Mouse (Mus musculus): ENCODE data around the gene Slc25a28. TPM values are rescaled to one million over a fixed set of nuclear protein-coding genes. Genes with fewer than 3 reads are reported as not detected.

Gene Slc25a28
- polyA plus RNA-seq, 1 experiment = 88.7 TPM

GRCm38 (mm10) chr19:43669136-43669759, 5.4 kb downstream of the Slc25a28 start:
- Histone ChIP-seq H3K4me3 (ENCODE audit: control insufficient read depth, insufficient read depth, low read length) (no peak overlapping the region), H3K4me1 (replicated peaks; ENCODE audit: control insufficient read depth, insufficient read depth, low read length) (peaks cover 4% of the 10 kb centered on the region), H3K36me3 (ENCODE audit: control insufficient read depth, insufficient read depth, low read length) (0 out of 2 replicates have a peak, but pooled peaks cover 2% of the 10 kb centered on the region), H3K27ac (ENCODE audit: control insufficient read depth, insufficient read depth, low read length) (no peak overlapping the region), H3K27me3 (ENCODE audit: control insufficient read depth, insufficient read depth, low read length) (no peaks in the 10 kb centered on the region)
- no peak for TF ChIP-seq POLR2A (IDR thresholded peaks at IDR 0.05; ENCODE audit: control insufficient read depth, extremely low read depth, insufficient read depth, low read length, poor library complexity)
- no peak for TF ChIP-seq CTCF (IDR thresholded peaks at IDR 0.05; ENCODE audit: borderline replicate concordance, control insufficient read depth, extremely low read depth, insufficient read depth, low read length, poor library complexity)
- WGBS = 95% methylated on average over 8 of the region's 8 CpGs
- no peak for DNase-seq

- peak; percentile 39 for DNase-seq
- peaks cover 13% of the 10 kb centered on the region for H3K36me3 ChIP-seq (ENCODE audit: control insufficient read depth, insufficient read depth, low read length)
- no peak for TF ChIP-seq CTCF (IDR thresholded peaks at IDR 0.05; ENCODE audit: borderline replicate concordance, control insufficient read depth, extremely low read depth, insufficient read depth, low read length, poor library complexity)
- no peak for TF ChIP-seq POLR2A (IDR thresholded peaks at IDR 0.05; ENCODE audit: control insufficient read depth, extremely low read depth, insufficient read depth, low read length, poor library complexity)
- H3K27ac ChIP-seq (ENCODE audit: control insufficient read depth, insufficient read depth, low read length) = no peak overlapping the region
- 61% methylated on average over 4 of the region's 4 CpGs for WGBS
- no peak overlapping the region for H3K4me3 ChIP-seq (ENCODE audit: control insufficient read depth, insufficient read depth, low read length)
- H3K4me1 ChIP-seq (replicated peaks; ENCODE audit: control insufficient read depth, insufficient read depth, low read length) = no peaks in the 10 kb centered on the region
- no peaks in the 10 kb centered on the region for H3K27me3 ChIP-seq (ENCODE audit: control insufficient read depth, insufficient read depth, low read length)
These were observed 7.3 kb downstream of the Slc25a28 start for GRCm38 (mm10) chr19:43667430-43667809.

GRCm38 (mm10) chr19:43666661-43667429, 7.8 kb downstream of the Slc25a28 start:
- H3K4me1 ChIP-seq (replicated peaks; ENCODE audit: control insufficient read depth, insufficient read depth, low read length) = no peaks in the 10 kb centered on the region
- H3K27ac ChIP-seq (ENCODE audit: control insufficient read depth, insufficient read depth, low read length) = no peak overlapping the region
- DNase-seq = no peak
- WGBS = 96% methylated on average over 22 of the region's 22 CpGs
- H3K36me3 ChIP-seq (ENCODE audit: control insufficient read depth, insufficient read depth, low read length) = peaks cover 13% of the 10 kb centered on the region
- no peaks in the 10 kb centered on the region for H3K27me3 ChIP-seq (ENCODE audit: control insufficient read depth, insufficient read depth, low read length)
- H3K4me3 ChIP-seq (ENCODE audit: control insufficient read depth, insufficient read depth, low read length) = no peak overlapping the region
- TF ChIP-seq POLR2A (IDR thresholded peaks at IDR 0.05; ENCODE audit: control insufficient read depth, extremely low read depth, insufficient read depth, low read length, poor library complexity) = no peak
- TF ChIP-seq CTCF (IDR thresholded peaks at IDR 0.05; ENCODE audit: borderline replicate concordance, control insufficient read depth, extremely low read depth, insufficient read depth, low read length, poor library complexity) = no peak

- Histone ChIP-seq H3K4me3 (ENCODE audit: control insufficient read depth, insufficient read depth, low read length) (no peak overlapping the region), H3K4me1 (replicated peaks; ENCODE audit: control insufficient read depth, insufficient read depth, low read length) (no peaks in the 10 kb centered on the region), H3K27me3 (ENCODE audit: control insufficient read depth, insufficient read depth, low read length) (no peaks in the 10 kb centered on the region), H3K36me3 (ENCODE audit: control insufficient read depth, insufficient read depth, low read length) (peaks cover 13% of the 10 kb centered on the region), H3K27ac (ENCODE audit: control insufficient read depth, insufficient read depth, low read length) (no peak overlapping the region)
- 77% methylated on average over 12 of the region's 12 CpGs for WGBS
- no peak for TF ChIP-seq POLR2A (IDR thresholded peaks at IDR 0.05; ENCODE audit: control insufficient read depth, extremely low read depth, insufficient read depth, low read length, poor library complexity)
- TF ChIP-seq CTCF (IDR thresholded peaks at IDR 0.05; ENCODE audit: borderline replicate concordance, control insufficient read depth, extremely low read depth, insufficient read depth, low read length, poor library complexity) = peak; percentile 72; the same call in 1 of the 2 replicates
- DNase-seq = peak; percentile 23
These were observed 9.1 kb downstream of the Slc25a28 start for GRCm38 (mm10) chr19:43665441-43666048.

GRCm38 (mm10) chr19:43663471-43663870, 11.2 kb downstream of the Slc25a28 start:
- Histone ChIP-seq H3K27me3 (ENCODE audit: control insufficient read depth, insufficient read depth, low read length) (no peaks in the 10 kb centered on the region), H3K27ac (ENCODE audit: control insufficient read depth, insufficient read depth, low read length) (no peak overlapping the region), H3K4me3 (ENCODE audit: control insufficient read depth, insufficient read depth, low read length) (no peak overlapping the region), H3K36me3 (ENCODE audit: control insufficient read depth, insufficient read depth, low read length) (peaks cover 13% of the 10 kb centered on the region), H3K4me1 (replicated peaks; ENCODE audit: control insufficient read depth, insufficient read depth, low read length) (no peaks in the 10 kb centered on the region)
- no peak for DNase-seq
- 92% methylated on average over 8 of the region's 8 CpGs for WGBS
- TF ChIP-seq CTCF (IDR thresholded peaks at IDR 0.05; ENCODE audit: borderline replicate concordance, control insufficient read depth, extremely low read depth, insufficient read depth, low read length, poor library complexity) = no peak
- TF ChIP-seq POLR2A (IDR thresholded peaks at IDR 0.05; ENCODE audit: control insufficient read depth, extremely low read depth, insufficient read depth, low read length, poor library complexity) = no peak

GRCm38 (mm10) chr19:43662176-43662967, 12.3 kb downstream of the Slc25a28 start:
- H3K4me3 ChIP-seq (ENCODE audit: control insufficient read depth, insufficient read depth, low read length) = no peak overlapping the region
- TF ChIP-seq POLR2A (IDR thresholded peaks at IDR 0.05; ENCODE audit: control insufficient read depth, extremely low read depth, insufficient read depth, low read length, poor library complexity) (no peak), CTCF (IDR thresholded peaks at IDR 0.05; ENCODE audit: borderline replicate concordance, control insufficient read depth, extremely low read depth, insufficient read depth, low read length, poor library complexity) (no peak)
- H3K4me1 ChIP-seq (replicated peaks; ENCODE audit: control insufficient read depth, insufficient read depth, low read length) = no peaks in the 10 kb centered on the region
- 94% methylated on average over 19 of the region's 19 CpGs for WGBS
- H3K27me3 ChIP-seq (ENCODE audit: control insufficient read depth, insufficient read depth, low read length) = no peaks in the 10 kb centered on the region
- no peak overlapping the region for H3K27ac ChIP-seq (ENCODE audit: control insufficient read depth, insufficient read depth, low read length)
- no peak for DNase-seq
- peaks cover 13% of the 10 kb centered on the region for H3K36me3 ChIP-seq (ENCODE audit: control insufficient read depth, insufficient read depth, low read length)

All from thymus, adult 2 months (tissue).